Mouse (Mus musculus) liver, embryonic 14 days (tissue): ENCODE measurements around the gene Ddrgk1. TPM values are rescaled to one million over a fixed set of nuclear protein-coding genes. Genes with fewer than 3 reads are reported as not detected.

ENCODE experiments used
- polyA plus RNA-seq: library from polyadenylated mRNA; depleted of rRNA; stranded (reverse); fragments of >200 nt; gene quantifications from 2 replicates; pipeline ENCODE4 v1.2.3, GENCODE M21; 2012; rRNA removed

Ddrgk1 gene
- 30.3 and 31.8 TPM in 2 replicates for polyA plus RNA-seq

DNA sequence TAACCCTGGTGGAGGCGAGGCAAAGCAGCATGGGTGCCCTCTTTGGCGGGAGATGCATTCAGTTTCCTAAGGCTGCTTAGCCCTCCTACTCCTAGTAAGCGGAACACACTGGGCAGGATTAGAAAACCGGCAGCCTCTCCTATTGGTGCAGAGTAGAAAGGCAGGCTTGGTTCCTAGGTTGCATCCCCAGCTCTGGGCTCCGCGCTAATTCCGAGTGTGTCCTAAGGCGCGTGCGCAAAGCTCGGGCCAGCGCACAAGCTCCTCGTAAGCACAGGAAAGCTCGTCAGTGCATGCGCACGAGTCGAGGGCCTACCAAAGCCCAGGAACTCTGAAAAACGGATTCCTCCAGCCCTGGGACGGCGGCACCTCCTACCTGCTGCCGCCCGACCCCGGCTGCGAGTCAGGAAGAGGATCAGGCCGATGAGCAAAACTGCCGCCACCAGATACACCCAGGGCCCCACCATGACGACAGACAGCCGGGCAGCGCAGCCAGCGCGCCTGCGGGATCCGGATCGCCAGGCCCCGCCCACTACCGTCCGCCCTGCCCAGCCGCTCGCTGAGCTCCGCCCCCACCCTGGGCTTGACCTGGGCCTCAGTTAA lies at the start of gene Ddrgk1:
Ddrgk1 (minus strand) TSS at position 558 of the 600 bp plus-strand sequence.

DNA sequence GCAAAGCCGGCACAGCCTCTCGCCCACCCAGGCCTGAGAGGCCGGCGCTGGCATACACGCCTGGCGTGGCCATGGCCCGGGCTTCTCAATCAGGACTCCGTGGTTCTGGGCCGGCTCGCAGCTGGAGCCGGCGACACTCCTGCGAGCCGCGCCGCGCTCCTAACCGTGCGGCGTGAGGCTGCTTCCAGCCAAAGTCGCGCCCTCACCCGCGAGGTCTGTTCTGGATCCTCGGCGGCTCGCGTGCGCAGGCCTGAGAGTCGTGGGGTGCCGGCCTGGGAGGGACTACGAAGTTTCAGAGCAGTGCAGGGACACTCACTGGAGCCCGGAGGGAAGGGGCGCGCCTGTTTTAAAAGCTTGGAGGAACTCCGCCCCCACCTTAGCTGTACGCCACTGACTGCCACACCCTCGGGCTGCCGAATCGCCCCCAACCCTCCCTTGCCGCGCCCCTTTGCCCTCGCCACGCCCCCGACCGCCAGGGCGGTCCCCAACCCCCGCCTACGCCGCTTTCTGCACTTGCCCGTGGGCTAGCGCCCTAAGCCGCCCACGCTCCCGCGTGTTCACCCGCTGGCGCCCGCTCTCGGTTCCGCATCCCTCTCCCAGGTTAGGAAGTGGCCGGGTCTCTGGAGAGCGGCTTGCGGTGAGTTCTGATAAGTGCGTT lies 32.8 kb upstream of the Ddrgk1 start, which contains the start of gene Slc4a11:
Slc4a11 (minus strand) TSS at position 367 of the 658 bp plus-strand sequence.

DNA sequence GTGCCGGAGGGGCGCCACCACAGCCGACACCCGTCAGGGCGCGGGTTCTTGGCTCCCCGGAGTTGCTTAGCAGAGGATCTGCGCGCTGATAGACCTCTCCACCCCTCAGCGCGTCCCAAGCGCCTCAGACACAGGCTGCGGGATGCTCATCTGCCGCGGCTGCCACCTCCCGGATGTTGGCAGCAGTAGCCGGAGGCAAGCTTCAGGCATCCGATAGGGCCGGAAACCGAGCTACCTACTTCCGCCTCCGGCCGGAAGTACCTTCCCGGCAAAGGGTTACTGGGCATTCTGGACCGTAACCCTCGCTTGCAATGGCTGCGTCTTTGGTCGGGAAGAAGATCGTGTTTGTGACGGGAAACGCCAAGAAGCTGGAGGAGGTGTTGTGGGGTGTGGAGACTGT lies 3.1 kb upstream of the Ddrgk1 start, which contains the start of gene Itpa:
Itpa (plus strand) TSS at position 52 of the 400 bp plus-strand sequence.

DNA sequence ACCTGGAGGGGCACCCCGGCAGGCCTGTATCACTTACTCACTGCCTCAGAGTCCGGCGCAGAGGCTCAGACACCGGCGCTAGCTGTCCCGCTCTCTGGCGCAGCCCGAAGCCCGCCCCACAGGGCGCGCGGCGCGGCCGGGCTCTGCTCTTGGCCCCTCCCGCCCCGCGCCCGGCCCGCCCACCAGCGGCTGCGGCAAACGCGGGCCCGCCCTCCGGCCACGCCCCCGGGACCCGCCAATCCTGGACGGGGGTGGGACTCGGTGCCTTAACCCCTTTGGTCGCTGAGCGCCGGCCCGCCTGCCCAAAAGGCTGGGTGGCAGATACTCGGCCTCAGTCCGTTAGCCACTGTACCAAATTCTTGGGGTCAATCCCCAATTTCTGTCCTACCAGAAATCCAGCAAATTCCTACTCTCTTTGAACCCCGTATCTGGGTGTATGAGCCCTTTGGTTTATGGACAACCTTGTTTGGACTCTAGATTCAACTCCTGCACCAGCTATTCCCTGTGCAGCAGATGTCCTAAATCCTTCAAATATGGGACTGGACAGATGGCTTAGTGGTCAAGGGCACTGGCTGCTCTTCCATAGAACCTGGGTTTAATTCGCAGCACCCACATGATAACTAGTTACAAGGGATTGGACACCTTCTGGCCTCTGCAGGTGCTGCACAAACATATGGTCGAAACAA lies 21.6 kb downstream of the Ddrgk1 start, which contains the start of gene Lzts3:
Lzts3 (minus strand) TSS at position 120 of the 686 bp plus-strand sequence.

DNA sequence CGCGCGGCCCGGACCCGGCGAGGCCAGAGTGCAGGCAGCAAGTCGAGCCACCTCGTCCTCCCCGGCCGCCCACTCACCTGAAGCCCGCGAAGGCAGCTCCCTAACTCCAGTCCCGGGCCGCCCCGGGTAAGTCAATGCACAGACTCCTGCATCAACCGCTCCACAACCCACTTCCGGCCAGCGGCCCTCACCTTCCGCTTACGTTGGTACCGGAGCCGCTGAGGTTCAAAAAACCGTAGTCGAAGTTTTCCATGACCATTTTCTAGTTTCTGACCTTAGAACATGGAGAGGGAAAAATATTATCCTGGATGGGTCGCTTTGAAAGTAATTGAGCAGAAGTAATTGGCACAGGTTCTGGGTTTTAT lies 34.6 kb downstream of the Ddrgk1 start, which contains the start of the genes Fastkd5 and Ubox5:
Fastkd5 (minus strand) TSS at position 189 of the 365 bp plus-strand sequence.
Ubox5 (minus strand) TSS at position 200 of the 365 bp plus-strand sequence.

Other genes with a start within 250 kb of the Ddrgk1 start
- gene Vps16, start 240.3 kb downstream of the Ddrgk1 start, polyA plus RNA-seq, result 37.3 and 44.0 TPM in 2 replicates
- 5.0 TPM in 2 replicates for gene Pced1a, start 240.0 kb downstream of the Ddrgk1 start, polyA plus RNA-seq
- gene Ptpra, start 214.4 kb downstream of the Ddrgk1 start, polyA plus RNA-seq, result 18.8 and 20.1 TPM in 2 replicates
- gene Mrps26, start 100.9 kb downstream of the Ddrgk1 start, polyA plus RNA-seq, result 23.9 and 25.5 TPM in 2 replicates
- gene Oxt, start 88.5 kb downstream of the Ddrgk1 start, polyA plus RNA-seq, result not detected in 2 replicates
- gene Avp, start 82.1 kb downstream of the Ddrgk1 start, polyA plus RNA-seq, result not detected in 2 replicates
- gene Fastkd5, start 34.6 kb downstream of the Ddrgk1 start, polyA plus RNA-seq, result 3.6 and 4.4 TPM in 2 replicates
- gene Ubox5, start 34.6 kb downstream of the Ddrgk1 start, polyA plus RNA-seq, result 3.0 and 3.2 TPM in 2 replicates
- gene Lzts3, start 21.9 kb downstream of the Ddrgk1 start, polyA plus RNA-seq, result 2.0 and 2.1 TPM in 2 replicates
- gene Itpa, start 3.0 kb upstream of the Ddrgk1 start, polyA plus RNA-seq, result 33.9 and 42.0 TPM in 2 replicates
- gene Slc4a11, start 32.9 kb upstream of the Ddrgk1 start, polyA plus RNA-seq, result 0.07 and 0.13 TPM in 2 replicates
- gene 4930402H24Rik, start 241.7 kb upstream of the Ddrgk1 start, polyA plus RNA-seq, result 4.0 and 4.6 TPM in 2 replicates
- gene Atrn, start 241.8 kb upstream of the Ddrgk1 start, polyA plus RNA-seq, result 2.9 and 3.9 TPM in 2 replicates